Mouse (Mus musculus) CD8-positive naive resting alpha-beta T cell, adult 2 months (primary cell): ENCODE measurements around the gene Cd4.
A peak's percentile ranks its signal among the peaks of the same experiment; 100 is the strongest.
"Not testable (repeated sequence)": the region's sequence is repeated elsewhere in the genome, so short reads cannot be mapped to it uniquely, and the experiment has no call there.

ENCODE experiments used
- DNase-seq, 2 experiments: peaks; one replicate each; pipeline ENCODE4 v3.0.0; 2022; ENCODE audit warnings: low read depth in 2 of 2, low spot score in 2 of 2

Gene Cd4

DNA sequence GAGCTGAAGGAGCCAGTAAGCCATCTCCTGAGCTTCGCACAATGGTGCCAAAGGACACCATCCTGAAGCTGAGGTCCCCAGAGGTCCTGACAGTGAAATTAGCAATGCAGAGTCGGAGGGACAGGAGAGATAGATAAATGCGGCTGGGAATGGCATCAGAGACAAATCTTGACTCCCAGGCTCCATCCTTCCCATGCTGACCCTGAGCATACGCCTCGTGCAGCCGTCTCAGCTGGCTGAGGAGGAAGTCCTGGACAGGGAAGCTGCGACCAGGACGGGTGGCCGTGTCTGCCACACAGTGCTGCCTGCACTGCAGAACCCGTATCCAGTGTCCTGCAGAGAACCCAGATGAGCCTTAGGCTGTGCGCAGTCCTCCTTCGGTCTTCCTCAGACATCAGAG is 33.4 kb downstream of the Cd4 start:
- no peak for DNase-seq

DNA sequence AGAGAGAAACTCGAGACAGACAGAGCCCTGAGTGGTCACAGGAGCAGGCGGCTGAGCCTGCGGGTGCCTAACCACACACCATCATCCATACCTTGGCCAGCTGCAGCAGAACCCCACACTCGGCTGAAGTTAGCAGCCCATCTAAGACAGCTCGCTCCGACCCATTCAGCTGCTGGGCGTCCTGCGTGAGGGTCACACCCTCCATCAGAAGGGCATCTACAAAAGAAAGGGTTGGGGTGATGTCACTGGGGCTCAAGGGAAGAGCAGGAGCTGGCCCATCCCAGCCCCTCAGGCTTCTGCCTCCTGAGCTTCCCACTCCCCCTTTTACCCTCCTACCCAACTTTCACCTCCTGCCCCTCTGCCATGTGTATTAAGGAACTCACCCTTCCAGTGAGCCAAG is 37.5 kb downstream of the Cd4 start:
- no peak for DNase-seq

DNA sequence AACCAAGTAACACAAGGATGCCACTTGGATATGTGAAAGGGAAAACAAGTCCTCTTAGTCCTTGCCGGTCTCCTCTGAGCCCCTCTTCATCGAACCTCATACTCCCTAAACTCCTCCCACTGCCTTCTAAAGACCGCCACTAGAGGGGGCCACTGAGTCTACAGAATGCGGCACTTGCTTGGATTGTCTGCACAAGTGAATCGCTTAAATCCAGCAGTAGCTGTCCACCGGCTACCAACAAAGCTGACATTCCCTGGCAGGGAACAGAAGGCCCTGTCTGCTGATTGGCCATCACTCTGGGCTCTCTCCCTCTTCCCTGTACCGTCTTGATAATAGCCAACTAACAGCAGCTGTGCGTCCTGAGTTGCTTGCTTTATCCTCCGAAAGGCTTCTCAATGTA is 40.7 kb downstream of the Cd4 start:
- peak; percentile 92 to 97 for DNase-seq

DNA sequence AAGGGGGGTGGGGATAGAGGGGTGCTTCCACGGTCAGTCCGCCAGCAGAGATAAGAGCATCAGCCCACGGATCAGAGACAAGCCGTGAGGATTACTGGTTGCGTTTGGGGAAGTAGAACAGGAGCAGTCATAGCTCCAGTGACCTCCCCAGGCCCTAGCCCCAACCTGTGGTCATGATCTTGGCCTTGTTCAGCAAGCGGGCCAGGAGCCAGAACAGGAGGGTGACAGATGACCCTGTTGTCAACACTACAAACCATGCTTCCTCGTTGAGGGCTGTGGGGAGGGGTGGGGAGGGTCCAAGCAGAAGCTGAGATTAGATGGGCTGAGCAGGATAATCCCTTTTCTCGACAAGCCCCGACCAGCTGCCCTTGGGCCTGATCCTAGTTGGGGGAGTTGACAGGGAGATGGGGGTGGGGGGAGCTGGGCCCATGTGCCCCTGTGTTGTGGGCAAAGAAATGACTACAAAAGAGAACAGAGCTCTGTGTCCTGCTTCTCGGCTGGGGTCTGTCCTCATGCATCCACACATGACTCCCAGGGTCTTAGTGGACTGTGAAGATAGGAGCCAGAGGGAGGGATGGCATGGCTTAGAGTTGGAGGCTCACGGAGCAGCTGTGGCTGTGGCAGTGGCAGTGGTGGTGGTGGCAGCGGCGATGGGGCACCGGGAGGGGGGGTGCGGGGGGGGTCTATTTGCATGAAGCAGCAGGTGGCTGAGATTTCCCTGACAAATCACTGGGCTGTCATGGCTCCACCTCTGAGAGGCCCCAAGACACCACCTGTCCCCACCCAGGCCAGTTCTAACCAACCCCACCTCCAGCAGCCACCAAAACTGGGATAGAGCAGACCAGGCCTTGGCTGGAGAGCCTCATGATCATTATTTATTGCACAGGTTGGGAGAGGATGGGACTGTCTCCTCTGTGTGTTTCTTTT is 47.5 kb downstream of the Cd4 start, which contains the start of gene Gnb3:
Gnb3 (minus strand) TSS at position 35 of the 927 bp plus-strand sequence.
- DNase-seq = no peak

DNA sequence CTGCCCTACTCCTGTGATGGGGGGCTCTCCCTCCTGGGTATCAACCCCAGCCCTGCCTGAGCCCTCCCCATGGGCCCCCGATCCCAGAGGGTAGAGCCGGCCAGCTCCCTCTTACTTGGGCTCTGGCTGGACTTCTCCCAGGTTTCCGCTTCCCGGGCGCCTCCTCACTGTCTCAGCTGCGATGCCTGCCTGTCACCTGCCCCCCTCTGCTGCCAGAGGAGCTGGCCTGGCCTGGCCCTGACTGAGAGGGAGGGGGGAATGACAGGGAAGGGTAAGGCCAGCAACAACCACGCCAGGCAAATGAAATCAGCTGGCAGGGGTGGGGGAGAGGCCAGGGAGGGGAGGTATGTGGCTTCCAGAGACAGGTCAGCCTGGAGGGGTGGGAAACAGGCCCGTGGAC is 48.2 kb downstream of the Cd4 start:
- DNase-seq = no peak

DNA sequence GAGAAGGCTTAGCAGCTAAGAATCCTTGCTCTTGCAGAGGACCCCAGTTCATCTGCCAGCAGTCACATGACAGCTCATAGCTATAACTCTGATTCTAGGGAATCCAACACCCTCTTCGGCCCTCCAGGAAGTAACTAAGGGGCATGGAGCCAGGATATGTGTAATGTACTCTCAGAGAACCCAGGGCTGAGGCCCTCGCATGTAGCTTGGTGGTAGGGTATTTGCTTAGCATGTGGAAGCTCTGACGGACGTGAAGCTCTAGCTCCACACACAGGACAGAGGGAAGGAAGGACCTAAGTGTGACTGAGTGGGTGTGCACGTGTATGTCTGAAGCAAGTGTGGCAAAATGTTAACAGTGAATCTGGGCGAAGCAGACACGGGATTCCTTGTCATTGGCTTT is 51.6 kb downstream of the Cd4 start:
- no peak for DNase-seq

DNA sequence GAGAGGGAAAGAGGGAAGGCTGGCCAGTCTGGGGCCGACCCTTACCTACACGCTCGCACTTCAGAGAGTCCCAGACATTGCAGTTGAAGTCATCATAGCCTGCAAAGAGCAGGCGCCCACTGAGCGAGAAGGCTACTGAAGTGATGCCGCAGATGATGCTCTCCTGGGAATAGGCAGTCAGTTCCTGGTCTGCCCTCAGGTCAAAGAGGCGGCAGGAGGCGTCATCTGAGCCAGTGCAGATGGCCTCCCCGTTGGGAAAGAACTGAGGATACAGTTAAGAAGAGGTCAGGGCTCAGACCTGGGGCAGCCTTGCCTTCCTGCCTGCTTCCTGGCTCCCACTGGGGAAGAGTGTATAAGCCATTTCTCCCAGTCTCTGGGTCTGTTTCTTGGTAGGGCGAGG is 52.5 kb downstream of the Cd4 start:
- DNase-seq = no peak

DNA sequence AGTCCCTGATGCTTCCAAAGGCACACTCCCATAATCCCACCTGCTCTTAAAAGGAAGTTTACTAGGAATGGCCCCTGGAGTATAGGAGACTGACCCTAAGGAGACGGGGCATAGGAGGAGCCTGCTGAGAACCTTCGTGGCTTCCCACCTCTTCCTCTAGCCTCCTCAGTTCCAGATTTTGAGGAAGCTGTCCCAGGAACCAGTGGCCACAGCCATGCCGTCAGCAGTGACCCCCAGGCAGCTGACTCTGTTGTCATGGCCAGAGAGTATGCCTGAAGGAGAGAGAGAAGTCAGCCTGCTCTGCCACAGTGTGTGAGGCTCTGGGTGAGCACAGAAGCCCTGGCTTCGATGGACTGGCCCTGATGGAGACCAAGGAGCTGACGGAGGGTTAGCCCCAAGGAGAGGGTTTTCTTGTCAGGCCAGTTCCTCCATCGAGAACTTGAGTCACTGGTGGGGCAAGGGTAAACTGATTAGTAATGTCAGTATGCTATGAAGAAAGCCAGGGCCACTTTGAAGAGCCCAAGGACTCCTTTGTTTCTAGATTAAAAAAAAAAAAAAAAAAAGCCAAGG is 53.4 kb downstream of the Cd4 start:
- DNase-seq = no peak

DNA sequence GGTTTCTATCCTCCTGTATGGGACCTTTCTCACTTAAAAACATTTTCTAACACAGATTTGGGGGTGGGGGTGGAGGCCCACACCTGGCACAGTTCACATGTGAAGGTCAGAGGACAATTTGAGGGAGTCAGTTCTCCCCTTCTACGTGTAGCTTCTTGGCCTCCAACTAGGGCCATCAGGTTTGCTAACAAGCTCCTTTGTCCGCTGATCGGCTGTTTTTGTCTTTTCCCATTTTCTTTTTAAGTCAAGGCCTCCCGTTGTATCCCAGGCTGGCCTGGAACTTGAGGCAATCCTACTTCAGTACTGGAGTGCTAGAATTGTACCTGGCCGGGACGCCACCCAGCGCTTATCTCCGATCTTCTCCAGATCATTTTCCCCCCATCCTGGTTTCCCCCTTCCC is 56.4 kb downstream of the Cd4 start:
- no peak for DNase-seq

DNA sequence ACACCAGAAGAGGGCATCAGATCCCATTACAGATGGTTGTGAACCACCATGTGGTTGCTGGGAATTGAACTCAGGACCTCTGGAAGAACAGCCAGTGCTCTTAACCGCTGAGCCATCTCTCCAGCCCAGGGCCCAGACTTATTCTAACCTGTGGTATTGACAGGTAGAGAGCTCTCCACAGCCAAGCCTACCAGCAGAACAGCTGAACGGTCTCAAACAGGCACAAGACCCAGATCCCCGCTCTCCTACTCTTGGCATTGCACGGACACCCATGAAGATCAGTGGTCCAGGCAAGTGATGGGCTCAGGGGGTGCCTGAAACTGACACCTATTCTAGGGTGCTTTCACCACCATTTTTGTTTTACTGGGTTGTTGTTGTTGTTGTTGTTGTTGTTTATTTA is 56.8 kb downstream of the Cd4 start:
- not testable (repeated sequence) for DNase-seq

DNA sequence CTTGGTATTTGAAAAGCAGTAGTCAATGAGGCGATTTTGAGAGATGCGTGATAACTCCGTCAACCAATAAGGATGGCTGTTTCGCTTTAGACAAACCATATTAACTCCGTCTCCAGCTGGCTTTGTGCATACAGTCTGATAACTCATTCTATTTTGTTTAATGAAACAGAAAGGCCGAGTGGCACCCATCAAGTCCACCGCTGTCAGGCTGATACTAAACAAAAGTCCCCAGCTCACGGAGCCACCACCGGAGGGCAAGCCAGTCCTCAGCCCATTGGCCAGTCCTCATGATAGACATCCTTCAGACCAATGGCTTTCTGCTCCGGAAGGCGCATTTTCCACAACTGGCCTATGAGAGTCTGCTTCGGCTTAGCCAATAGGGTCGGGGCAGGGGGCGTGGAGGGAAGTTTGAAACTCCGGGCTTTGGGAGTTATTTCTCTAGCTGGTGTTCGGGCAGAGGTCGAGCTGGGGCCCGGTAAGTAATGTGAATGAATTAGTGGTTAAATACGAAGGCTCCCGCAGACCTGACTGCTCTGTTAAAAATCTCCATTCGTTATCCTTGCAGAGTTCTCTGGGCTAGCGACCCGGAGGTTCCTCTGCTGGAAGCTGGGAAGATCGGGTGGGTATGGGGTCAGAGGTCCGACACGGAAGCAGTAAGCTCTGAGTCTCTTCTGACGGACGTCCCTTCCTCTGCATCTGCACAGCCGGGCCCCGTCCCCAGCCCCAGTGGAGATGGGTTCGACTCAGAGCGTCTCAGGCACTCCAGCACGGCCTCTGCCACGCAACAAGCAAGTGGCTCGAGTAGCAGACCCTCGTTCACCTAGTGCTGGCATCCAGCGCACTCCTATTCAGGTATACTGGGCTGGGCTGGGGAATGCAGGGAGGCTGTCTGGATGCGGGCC is 58.0 kb downstream of the Cd4 start:
- peak; percentile 85 to 89 for DNase-seq

DNA sequence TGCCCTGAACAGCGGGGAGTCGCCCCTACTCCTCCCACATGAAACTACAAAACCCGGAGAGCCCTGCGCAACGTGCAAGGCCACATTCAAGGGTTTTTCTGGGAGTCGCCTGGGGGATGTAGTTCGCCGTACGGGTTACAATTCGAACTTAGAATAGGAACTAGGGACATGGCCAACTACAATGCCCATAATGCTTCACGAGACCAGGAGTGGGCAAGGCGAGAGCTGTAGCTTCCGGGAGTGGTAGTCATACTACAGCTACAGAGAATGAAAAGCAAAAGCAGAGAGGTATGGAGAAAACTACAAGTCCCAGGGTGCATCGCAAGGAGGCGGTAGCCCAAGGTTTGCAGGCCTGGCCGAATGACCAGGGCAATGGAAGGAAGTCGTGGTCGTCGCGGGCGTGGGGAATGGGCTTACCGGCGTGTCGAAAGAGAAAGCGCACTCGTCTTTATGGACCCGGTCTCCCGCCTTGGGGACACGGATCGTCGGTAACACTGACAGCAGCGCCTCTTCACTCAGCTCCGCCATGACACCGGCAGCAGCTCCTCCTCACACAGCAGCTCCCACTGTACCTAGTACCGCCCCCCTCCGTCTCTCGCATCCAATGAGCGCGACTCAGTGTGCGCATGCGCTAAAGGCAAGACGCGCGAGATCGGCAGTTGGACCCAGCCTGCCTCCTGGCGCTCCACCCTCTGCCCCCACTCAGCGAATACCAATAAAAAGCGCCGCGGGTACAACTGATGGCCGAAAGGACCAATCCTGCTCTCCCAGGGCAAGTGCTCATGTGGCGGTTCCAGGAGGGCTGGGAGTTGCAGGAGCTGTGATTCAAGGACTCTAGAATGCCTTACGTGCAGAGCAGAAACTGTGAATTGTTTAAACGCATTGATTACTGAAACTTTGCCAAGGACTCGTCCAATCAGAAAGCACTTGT is 58.9 kb downstream of the Cd4 start, which contains the start of the genes Usp5 and Cdca3:
Usp5 (minus strand) TSS at position 617 of the 931 bp plus-strand sequence.
Cdca3 (plus strand) TSS at position 680 of the 931 bp plus-strand sequence.
- peak; percentile 96 to 97 for DNase-seq

DNA sequence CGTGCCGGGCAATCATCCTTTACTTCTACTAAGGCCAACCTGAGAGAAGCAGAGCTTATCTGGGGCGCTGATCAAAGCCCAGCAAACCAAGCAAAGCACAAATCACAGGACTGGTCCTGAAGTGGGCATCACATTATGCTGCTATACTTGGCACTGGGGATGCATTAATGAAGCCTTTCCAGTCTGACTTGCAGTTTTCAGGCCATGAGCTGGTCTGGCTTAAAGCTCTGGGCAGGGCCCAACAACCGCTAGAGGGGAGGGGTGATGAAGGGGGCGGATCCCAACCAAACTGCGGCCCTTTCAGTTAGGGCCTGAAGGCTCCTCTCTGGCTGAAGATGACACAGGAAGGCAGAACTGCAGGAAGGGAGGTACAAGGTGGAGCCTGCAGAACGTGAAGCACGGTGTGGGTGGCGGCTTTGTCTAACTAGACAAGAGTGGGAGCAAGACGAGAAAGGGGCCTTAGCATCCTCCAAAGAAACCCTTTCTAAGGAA is 59.9 kb downstream of the Cd4 start:
- no peak for DNase-seq

DNA sequence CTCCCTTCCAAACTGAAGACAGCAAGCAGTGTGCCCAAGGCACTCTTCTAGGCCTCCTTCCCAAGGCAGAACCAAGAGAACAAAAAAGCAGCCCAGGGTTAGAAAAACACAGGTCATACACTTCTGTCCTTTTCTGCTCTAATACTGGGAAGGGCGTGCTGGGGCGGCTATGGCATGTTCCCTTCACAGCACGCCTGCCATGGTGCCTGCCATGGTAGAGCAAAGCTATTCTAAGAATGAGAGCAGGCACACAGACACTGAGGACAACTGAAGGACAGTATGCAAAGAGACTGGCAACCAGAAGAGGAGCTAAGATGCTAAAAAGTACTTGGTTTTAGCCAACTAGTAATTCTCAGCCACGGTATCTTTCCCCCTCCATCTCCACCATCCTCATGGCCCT is 66.0 kb downstream of the Cd4 start:
- DNase-seq = no peak

DNA sequence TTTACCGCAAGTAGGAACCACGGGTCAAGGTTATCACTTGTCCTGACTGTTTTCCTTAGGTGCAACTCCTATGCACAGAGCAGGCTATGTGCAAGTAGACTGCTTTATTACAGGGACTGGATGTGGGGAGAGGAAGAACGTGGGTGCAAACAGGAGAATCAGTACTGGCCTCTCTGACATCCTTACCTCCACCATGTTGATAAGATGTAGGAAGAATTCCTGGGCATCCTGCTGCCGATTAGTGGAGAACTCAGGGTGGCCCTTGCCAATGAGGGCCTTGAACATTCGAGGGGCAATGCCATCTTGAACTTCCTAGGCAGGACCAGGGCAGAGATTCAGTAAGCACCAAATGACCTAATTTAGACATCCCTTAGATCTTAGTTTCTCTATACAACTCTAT is 67.1 kb downstream of the Cd4 start:
- DNase-seq = no peak

DNA sequence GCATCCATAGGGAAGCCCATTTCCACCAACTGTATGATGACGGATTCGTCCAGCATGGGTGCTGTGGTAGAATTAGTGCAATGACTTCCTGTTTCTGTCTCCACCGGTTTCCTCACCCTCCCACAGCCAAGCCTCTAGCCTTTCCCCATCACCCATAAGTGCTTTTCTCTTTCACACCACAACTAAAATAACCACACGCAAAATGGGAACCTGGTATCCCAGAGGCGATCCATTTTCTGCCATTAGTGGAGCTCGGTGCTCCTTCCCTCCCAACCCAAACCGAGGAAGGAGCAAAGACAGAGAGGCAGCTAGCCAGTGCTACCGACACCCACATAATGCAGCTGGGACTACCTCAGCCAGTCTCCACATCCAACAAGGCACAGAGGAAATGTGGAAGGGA is 70.0 kb downstream of the Cd4 start:
- no peak for DNase-seq

DNA sequence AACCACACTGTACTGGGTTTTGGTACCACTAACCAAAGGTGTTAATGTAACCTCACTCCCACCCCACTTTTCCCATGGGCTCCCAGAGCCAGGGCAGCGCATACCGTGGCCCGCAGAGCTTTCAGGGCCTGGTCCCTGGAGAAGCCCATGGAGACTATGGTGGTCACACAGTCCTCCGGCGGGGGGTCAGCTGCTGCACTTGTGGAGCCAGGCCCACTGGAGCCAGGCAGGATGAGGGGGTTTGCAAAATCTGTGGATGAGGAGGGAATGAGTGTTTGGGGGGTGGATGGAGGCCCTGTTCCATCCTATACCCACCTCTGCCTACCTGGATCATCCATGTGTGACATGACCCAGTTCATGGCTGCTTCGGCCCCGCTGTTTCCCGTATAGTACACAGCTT is 70.5 kb downstream of the Cd4 start:
- no peak for DNase-seq

DNA sequence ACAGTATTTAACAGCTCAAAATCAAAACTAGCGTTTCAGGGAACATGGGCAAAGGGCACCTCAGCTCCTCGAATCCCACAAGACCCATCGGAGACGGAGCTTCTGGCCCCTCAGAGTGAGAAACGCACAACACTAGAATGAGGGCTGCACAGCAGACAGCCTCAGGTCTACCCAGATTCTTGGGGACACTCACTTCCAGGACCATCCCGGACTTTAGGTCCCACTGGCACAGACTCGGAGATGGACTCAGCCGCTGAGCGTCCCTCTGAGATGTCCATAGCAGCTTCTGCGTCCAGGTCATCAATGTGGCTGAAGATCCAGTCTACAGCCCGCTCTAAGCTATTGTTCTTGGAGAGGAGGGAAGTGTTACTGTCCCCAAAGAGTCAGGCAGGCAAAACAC is 70.9 kb downstream of the Cd4 start:
- DNase-seq = no peak

DNA sequence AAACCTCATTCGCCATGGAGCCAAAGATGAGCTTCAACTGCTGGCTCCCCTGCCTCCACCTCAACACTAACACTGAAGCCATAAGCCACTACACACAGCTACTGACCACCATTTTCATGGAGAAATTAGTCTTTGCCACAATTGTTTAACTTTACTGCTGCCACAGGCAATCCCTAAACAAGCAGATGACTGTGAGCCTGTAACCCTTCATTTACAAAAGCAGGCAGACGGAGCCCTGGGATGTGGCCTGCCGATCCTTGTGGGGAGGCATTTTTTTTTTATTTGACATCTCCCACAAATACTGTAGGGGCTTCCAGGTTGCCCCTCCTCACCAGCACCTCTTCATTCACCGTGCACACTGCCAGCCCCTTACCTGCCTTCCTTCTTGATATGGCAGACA is 71.4 kb downstream of the Cd4 start:
- no peak for DNase-seq
